Mouse (Mus musculus): Measurements from ENCODE around the gene Rtl5. TPM values are rescaled to one million over a fixed set of nuclear protein-coding genes. Genes with fewer than 3 reads are reported as not detected.

Gene Rtl5
- total and polyA plus RNA-seq, 3 experiments = 0.03 to 0.04 TPM; not detected in 1

DNA sequence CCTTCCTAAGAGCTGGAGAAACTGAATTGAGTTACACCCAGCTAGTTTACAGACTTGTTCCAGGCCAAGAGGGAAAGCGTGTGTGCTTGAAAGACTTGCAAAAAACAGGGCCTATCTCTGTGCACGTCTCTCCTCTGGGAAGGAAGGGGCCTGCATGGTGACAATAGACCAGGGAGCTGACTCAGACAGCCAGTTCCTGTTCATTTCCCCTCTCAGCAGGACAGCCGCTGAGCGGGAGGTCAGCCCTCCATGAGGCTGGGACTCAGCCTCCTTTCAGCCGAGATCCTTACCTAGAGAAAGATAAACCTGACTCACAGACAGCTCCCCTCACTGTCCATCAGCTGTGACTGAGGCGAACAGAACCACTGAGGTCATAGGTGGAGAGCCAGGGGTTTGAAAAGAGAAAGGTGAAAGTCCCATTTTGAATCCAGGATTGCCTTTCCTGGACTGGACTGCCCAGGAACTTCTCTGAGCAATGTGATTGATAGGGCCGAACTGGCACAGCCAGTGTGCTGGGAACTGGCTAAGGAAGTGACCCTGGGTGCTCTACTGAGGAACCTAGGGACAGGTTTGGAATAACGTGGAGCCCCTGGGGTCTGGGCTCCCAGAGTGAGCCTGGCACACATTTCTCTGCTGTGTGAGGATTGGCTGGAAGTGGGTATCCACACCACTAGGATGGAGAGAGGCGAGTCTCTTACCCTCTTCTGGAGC, 53.7 kb downstream of the Rtl5 start:
- no peak for DNase-seq (ENCODE audit: low read depth, low spot score)
- no peaks in the 10 kb centered on the region for H3K4me1 ChIP-seq (ENCODE audit: control insufficient read depth in 1 of 2, insufficient read depth in 2 of 2, low read length in 2 of 2)
- H3K4me3 ChIP-seq (ENCODE audit: control insufficient read depth in 1 of 2, insufficient read depth in 1 of 2, low read depth in 2 of 2, low read length in 2 of 2) = no peak overlapping the region
- TF ChIP-seq RAD21 (IDR thresholded peaks at IDR 0.05; ENCODE audit: low read depth, low read length) (no peak), ZMIZ1 (IDR thresholded peaks at IDR 0.05; ENCODE audit: low read depth, low read length) (no peak), SIN3A (IDR thresholded peaks at IDR 0.05; ENCODE audit: low read length) (no peak), POLR2AphosphoS2 (IDR thresholded peaks at IDR 0.05; ENCODE audit: low read length) (no peak), ZNF384 (IDR thresholded peaks at IDR 0.05; ENCODE audit: low read depth, low read length) (no peak), ELF1 (IDR thresholded peaks at IDR 0.05; ENCODE audit: low read depth, low read length) (no peak), USF1 (IDR thresholded peaks at IDR 0.05; ENCODE audit: low read depth, low read length) (no peak), SMC3 (IDR thresholded peaks at IDR 0.05; ENCODE audit: low read depth, low read length) (no peak), ZKSCAN1 (IDR thresholded peaks at IDR 0.05; ENCODE audit: low read depth, low read length) (no peak)
- no peak overlapping the region for H3K27ac ChIP-seq (ENCODE audit: control insufficient read depth, low read depth, low read length)
- H3K79me2 ChIP-seq (ENCODE audit: control insufficient read depth, insufficient read depth, low read length, poor library complexity) = no peaks in the 10 kb centered on the region
- peaks cover 2 to 3% of the 10 kb centered on the region in 2 experiments; a peak in 1 of 4 replicates for H3K27me3 ChIP-seq (ENCODE audit: control insufficient read depth in 1 of 2, insufficient read depth in 2 of 2, low read length in 2 of 2)
- no peaks in the 10 kb centered on the region for H3K36me3 ChIP-seq (ENCODE audit: control insufficient read depth in 1 of 2, insufficient read depth in 2 of 2, low read length in 2 of 2)
- H3K9me3 ChIP-seq (replicated peaks; ENCODE audit: insufficient read depth, low read length) = no peaks in the 10 kb centered on the region
- no peak overlapping the region for H3K9ac ChIP-seq (ENCODE audit: control insufficient read depth, low read depth, low read length, poor library complexity, severe bottlenecking)

Other genes starting within 250 kb of the Rtl5 start
- gene Nhsl2, start 221.9 kb downstream of the Rtl5 start, total RNA-seq (2012; rRNA removed) = 0.03 and 0.23 TPM in 2 replicates
- gene Nhsl2, start 221.9 kb downstream of the Rtl5 start, polyA plus RNA-seq (2012; ENCODE audit: insufficient read depth in 1 of 2, insufficient read length in 2 of 2, low read depth in 1 of 2, low replicate concordance in 2 of 2, missing spikeins in 1 of 2) = under 1 TPM in 1 of 2 experiments, not detected in 1; 0.01 TPM
- 120 and 122 TPM in 2 replicates for gene Pin4, start 48.1 kb upstream of the Rtl5 start, total RNA-seq (2012; rRNA removed)
- gene Pin4, start 48.1 kb upstream of the Rtl5 start, polyA plus RNA-seq (2012; ENCODE audit: insufficient read depth in 1 of 2, insufficient read length in 2 of 2, low read depth in 1 of 2, low replicate concordance in 2 of 2, missing spikeins in 1 of 2) = 10 to 100 TPM in 1 of 2 experiments, not detected in 1; 50.6 TPM
- gene Ercc6l, start 85.8 kb upstream of the Rtl5 start, total RNA-seq (2012; rRNA removed) = 12.3 and 12.5 TPM in 2 replicates
- 10 to 100 TPM; 14.1 to 27.3 TPM for gene Ercc6l, start 85.8 kb upstream of the Rtl5 start, polyA plus RNA-seq (2012; ENCODE audit: insufficient read depth in 1 of 2, insufficient read length in 2 of 2, low read depth in 1 of 2, low replicate concordance in 2 of 2, missing spikeins in 1 of 2)
- gene Rps4x, start 118.1 kb upstream of the Rtl5 start, total RNA-seq (2012; rRNA removed) = 2,489 and 2,760 TPM in 2 replicates
- gene Rps4x, start 118.1 kb upstream of the Rtl5 start, polyA plus RNA-seq (2012; ENCODE audit: insufficient read depth in 1 of 2, insufficient read length in 2 of 2, low read depth in 1 of 2, low replicate concordance in 2 of 2, missing spikeins in 1 of 2) = 1,000 to 10,000 TPM in 1 of 2 experiments, not detected in 1; 1,993 TPM
- not detected in 2 replicates for gene Cited1, start 180.9 kb upstream of the Rtl5 start, total RNA-seq (2012; rRNA removed)
- gene Cited1, start 180.9 kb upstream of the Rtl5 start, polyA plus RNA-seq (2012; ENCODE audit: insufficient read depth in 1 of 2, insufficient read length in 2 of 2, low read depth in 1 of 2, low replicate concordance in 2 of 2, missing spikeins in 1 of 2) = not detected

All from MEL (cell line).